Mouse (Mus musculus): ENCODE measurements at regions not wholly inside any gene's neighbourhood (a gene's known extent, or its start where the extent isn't known, plus 50 kb on each side); places are given as distances from the start of the nearest gene placed in this dataset.
A peak's percentile ranks its signal among the peaks of the same experiment; 100 is the strongest.

DNA sequence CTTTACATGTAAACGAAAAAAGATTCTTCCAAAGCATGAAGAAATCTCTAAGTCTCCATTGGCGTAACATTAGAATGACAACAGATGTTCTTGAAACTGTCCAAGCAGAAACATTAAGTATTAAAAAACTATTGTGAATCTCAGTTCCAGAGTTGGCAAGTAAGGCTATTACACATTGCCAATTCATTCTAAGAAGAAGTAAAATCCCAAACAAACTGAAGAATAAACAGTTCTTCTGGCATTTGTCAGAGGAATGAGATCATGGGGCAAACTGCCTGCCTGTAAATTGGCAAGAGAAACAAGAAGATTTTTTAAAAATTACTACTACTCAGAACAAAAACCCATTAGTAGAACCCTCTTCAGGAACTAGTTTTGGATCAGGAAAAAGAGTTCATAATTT lies 680.1 kb downstream of the Nova1 start:
- intact Hi-C loops (cut with DNase I): no loop called here
- DNase-seq (ENCODE audit: low spot score in 2 of 2): no peak

GRCm38 (mm10) chr12:46125867-46126266 lies 692.9 kb downstream of the Nova1 start:
- DNase-seq (ENCODE audit: low spot score in 2 of 2): no peak
- intact Hi-C loops (cut with DNase I): no loop called here

- intact Hi-C loops (cut with DNase I): no loop called here
- DNase-seq (ENCODE audit: low spot score in 2 of 2): no peak
Measured at GRCm38 (mm10) chr12:46111352-46111751, 707.4 kb downstream of the Nova1 start.

DNA sequence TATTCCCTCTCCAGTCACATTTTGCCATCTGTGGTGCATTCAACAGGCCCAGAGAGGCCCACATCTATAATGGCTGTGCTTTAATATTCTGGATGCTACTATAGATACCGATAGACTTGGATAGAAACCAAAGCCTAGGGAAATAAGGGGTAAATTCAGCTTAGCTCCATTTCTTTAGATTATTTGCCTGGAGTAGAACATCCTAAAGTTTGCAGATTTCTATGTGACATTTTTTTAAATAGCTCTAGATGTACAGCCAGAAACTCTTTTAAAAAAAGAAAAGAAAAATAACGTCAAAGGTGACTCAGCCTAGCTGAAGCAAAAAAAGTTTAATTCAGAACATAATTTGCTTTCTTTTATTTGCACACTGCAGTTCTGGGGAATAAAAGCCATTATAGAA lies 735.4 kb downstream of the Nova1 start:
- intact Hi-C loops (cut with DNase I): no loop called here
- DNase-seq (ENCODE audit: low spot score in 2 of 2): no peak

DNA sequence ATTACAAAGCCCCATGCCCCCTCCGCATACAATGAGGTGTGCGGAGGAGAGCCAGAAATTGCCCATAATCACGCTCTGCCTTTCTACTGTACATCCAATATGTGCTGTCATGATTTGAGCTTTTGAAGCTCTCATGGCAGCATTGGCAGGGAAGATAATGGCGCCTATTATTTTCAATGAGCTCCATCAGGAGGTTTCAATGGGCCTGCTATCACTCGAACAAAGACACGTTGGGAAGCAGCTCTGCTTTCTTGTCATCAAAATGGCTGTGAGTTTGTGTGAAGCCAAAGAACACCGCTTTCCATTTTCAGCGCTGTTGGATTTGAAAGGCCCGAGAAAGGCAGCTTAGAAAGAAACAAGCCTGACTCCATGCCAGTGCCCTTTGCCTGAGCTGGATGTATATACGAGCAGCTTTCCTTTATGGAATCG lies 742.9 kb downstream of the Nova1 start:
- intact Hi-C loops (cut with DNase I): no loop called here
- DNase-seq (ENCODE audit: low spot score in 2 of 2): no peak

DNA sequence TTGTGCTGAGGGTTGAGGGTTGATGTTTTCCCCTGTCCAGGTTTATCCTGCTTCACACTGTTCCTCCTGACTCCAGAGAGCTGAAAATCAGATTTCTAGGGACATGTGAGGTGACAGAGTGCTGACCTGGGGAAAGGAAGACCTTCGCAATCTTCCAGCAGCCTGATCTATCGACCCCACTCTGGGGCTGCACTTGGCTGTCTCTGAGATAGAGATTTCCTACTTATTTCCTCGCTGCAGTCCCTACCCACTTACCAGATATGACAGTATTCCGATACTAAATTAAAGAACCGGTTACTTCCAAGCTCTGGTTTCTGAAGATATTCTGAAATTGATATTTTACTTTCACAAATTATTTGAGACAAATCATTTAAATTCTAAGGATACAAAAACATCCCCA lies 743.4 kb downstream of the Nova1 start:
- no peak for DNase-seq (ENCODE audit: low spot score in 2 of 2)
- intact Hi-C loops (cut with DNase I): no loop called here

- intact Hi-C loops (cut with DNase I): loop anchor here (10.0 kb wide), 1 partner anchor 132 kb away; no protein-coding TSS in a partner anchor
- DNase-seq (ENCODE audit: low spot score in 2 of 2): no peak
Measured at GRCm38 (mm10) chr12:46066896-46067295, 751.8 kb downstream of the Nova1 start.

GRCm38 (mm10) chr12:46040626-46041025 lies 778.1 kb downstream of the Nova1 start:
- intact Hi-C loops (cut with DNase I): no loop called here
- DNase-seq (ENCODE audit: low spot score in 2 of 2): peak; percentile 24 to 58

DNA sequence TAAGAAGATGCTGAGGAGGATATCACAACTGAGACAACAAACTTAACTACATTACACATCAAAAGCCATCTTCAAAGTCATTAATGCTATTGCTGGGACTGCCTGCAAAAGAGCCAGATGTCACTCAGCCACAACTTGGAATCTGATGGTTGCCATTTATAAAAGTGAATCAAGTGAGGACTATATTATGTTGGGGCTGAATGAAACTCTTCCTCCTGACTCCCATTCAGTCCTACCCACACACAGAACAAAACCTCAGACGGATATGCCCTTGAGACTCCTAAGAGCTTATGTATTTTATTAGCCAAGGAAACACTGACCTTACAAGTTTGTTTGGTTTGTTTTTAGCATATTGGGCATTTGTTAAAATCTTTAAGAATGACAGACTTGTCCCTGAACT lies 778.5 kb downstream of the Nova1 start:
- peak in 1 of 2 experiments; percentile 7 for DNase-seq (ENCODE audit: low spot score in 2 of 2)
- intact Hi-C loops (cut with DNase I): no loop called here

DNA sequence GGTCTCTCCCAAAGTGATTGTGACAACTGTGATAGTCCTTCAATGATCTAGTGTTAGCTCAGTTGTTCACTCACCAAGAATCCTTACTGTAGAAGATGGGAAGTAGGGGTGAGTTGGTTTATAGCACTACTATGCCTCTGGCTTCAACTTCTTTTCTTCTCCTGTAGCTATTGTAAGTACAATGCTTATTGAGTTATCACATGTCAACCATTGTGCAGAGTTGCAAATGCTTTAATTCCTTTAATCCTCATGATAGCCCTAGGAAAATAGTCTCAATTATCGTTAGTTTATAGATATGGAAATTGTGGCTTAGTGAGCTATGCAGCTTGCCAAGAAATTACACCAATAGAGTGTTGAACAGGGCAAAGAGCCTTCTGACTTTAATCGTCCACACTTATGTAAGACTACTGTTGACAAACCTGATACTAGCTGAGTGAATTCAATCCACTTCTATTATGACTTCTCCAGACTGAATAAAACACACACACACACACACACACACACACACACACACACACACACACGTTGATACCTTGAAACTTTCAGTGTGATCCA lies 782.1 kb downstream of the Nova1 start:
- intact Hi-C loops (cut with DNase I): no loop called here
- no peak for DNase-seq (ENCODE audit: low spot score in 2 of 2)

GRCm38 (mm10) chr12:46025266-46025665 lies 793.5 kb downstream of the Nova1 start:
- intact Hi-C loops (cut with DNase I): no loop called here
- no peak for DNase-seq (ENCODE audit: low spot score in 2 of 2)

DNA sequence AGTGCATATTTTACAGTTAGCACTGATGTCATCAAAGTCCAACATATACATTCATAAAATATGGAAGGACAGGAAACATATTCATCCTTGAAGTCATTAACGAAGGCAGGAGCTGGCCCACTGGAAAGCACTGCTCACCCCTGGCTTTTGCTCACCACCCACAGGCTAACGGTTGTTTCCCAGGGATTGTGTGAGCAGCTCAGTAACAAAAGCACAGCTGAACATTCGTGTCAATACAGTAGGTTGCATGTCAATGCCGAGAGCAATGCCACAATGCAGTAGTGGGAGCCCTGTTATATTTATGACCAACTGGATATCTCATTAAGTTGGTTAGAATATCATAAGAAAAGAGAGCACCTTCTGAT lies 797.2 kb downstream of the Nova1 start:
- intact Hi-C loops (cut with DNase I): no loop called here
- no peak for DNase-seq (ENCODE audit: low spot score in 2 of 2)

- DNase-seq (ENCODE audit: low spot score in 2 of 2): no peak
- intact Hi-C loops (cut with DNase I): no loop called here
Measured at GRCm38 (mm10) chr12:46020835-46021545, 797.7 kb downstream of the Nova1 start.

GRCm38 (mm10) chr12:45977691-45978414 lies 840.9 kb downstream of the Nova1 start:
- intact Hi-C loops (cut with DNase I): no loop called here
- no peak for DNase-seq (ENCODE audit: low spot score in 2 of 2)

- DNase-seq (ENCODE audit: low spot score in 2 of 2): no peak
- intact Hi-C loops (cut with DNase I): no loop called here
Measured at GRCm38 (mm10) chr12:45975780-45976179, 842.9 kb downstream of the Nova1 start.

- DNase-seq (ENCODE audit: low spot score in 2 of 2): no peak
- intact Hi-C loops (cut with DNase I): no loop called here
Measured at GRCm38 (mm10) chr12:45970472-45970871, 848.3 kb downstream of the Nova1 start.

GRCm38 (mm10) chr12:45969881-45970280 lies 848.8 kb downstream of the Nova1 start:
- DNase-seq (ENCODE audit: low spot score in 2 of 2): no peak
- intact Hi-C loops (cut with DNase I): no loop called here

DNA sequence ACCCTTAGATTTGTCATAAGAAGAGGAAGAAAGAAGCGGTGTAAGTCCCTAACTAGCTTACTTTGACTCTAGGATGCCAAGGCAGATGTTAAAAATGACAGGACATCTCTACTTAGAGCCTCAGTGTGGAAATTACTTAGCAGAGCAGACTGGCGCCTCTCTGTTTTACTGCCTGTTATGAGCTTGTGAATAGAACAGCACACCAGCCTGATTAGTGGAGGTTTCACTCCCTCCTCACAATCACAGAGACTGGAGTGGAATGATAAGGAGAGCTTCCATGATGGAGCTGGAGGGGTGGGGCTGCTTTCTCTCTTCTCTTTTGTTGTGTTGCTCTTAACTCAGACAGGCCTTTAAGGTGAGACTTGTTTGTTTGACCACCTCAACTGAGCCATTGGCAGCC lies 871.8 kb downstream of the Nova1 start:
- intact Hi-C loops (cut with DNase I): no loop called here
- DNase-seq (ENCODE audit: low spot score in 2 of 2): no peak

- no peak for DNase-seq (ENCODE audit: low spot score in 2 of 2)
- intact Hi-C loops (cut with DNase I): no loop called here
Measured at GRCm38 (mm10) chr12:45944464-45944863, 870.0 kb upstream of the Stxbp6 start.

DNA sequence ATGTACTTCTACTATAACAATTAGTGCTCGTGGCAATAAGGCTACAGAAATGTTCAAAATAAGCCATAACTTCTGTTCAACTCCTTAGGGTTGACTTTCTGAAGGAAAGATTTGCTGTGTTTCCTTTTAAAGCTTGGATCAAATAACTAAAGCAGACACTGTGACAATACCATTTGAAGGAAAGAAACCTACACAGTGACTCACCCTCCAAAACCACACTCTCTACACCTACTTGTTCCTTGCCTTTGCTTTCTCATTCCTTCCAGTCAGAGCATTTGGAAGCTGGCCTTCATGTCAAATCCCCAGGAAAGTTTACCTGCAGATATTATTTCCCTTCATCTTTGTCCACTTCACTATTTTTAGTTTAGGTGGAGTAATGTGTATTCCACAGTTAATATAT lies 867.9 kb upstream of the Stxbp6 start:
- intact Hi-C loops (cut with DNase I): no loop called here
- DNase-seq (ENCODE audit: low spot score in 2 of 2): no peak

DNA sequence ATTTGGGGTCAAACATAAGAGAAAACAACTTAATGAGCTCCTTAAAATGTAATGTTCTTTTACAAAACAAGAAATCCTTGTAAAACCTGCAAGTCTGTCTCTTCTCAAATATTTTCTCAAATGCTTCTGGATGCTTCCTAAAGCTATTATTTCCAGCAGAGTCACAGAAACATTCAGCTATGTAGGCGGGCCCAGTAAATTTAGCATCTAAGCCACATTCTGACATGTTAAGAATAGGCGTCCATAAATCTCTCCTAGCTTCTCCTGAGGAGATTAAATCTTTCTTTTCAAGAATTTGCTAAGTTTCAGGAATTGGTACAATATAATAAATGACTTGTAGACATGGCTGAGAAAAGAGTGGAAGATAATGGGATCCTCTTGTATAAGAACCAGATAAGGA lies 858.9 kb upstream of the Stxbp6 start:
- DNase-seq (ENCODE audit: low spot score in 2 of 2): no peak
- intact Hi-C loops (cut with DNase I): loop anchor here (10.0 kb wide), 3 partner anchors 131 to 881 kb away; partner anchors contain the start of gene Nova1
